Mouse (Mus musculus) midbrain, embryonic 12.5 days (tissue): ENCODE data around the gene Fabp7. TPM values are rescaled to one million over a fixed set of nuclear protein-coding genes. Genes with fewer than 3 reads are reported as not detected.

Experiments
- ATAC-seq: fragments of 200-750 bp; cut with Nextera tagmentation; 2 replicates; pipeline ENCODE4 v1.8.0; 2017; ENCODE audit warnings: low read depth, moderate TSS enrichment, moderate library complexity; ENCODE audit not compliant: low FRiP score
- H3K27ac ChIP-seq: fragments of 300-500 bp; sonication (generic); replicated peaks from 2 replicates; pipeline ENCODE4 v1.5.1; 2016; ENCODE audit warnings: mild to moderate bottlenecking
- H3K27me3 ChIP-seq: fragments of 300-500 bp; sonication (generic); 2 replicates; pipeline ENCODE4 v1.6.1; 2016; ENCODE audit warnings: mild to moderate bottlenecking
- H3K36me3 ChIP-seq: fragments of 300-500 bp; sonication (generic); 2 replicates; pipeline ENCODE4 v1.6.1; 2016
- H3K4me1 ChIP-seq: fragments of 300-500 bp; sonication (generic); 2 replicates; pipeline ENCODE4 v1.6.1; 2016
- H3K4me2 ChIP-seq: fragments of 300-500 bp; sonication (generic); replicated peaks from 2 replicates; pipeline ENCODE4 v1.6.1; 2016; ENCODE audit warnings: mild to moderate bottlenecking, moderate library complexity
- H3K4me3 ChIP-seq: fragments of 300-500 bp; sonication (generic); 2 replicates; pipeline ENCODE4 v1.5.1; 2016; ENCODE audit warnings: mild to moderate bottlenecking
- H3K9ac ChIP-seq: fragments of 300-500 bp; sonication (generic); replicated peaks from 2 replicates; pipeline ENCODE4 v1.6.1; 2016; ENCODE audit warnings: mild to moderate bottlenecking, moderate library complexity
- H3K9me3 ChIP-seq: fragments of 300-500 bp; sonication (generic); 2 replicates; pipeline ENCODE4 v1.6.1; 2016; ENCODE audit warnings: mild to moderate bottlenecking
- WGBS: fragments of 180-500 bp; shearing (Covaris S2); methylation state at CpG from one replicate; pipeline ENCODE4 v1.1.7; 2016; 5-methylcytosine and 5-hydroxymethylcytosine counted together
- polyA plus RNA-seq: library from polyadenylated mRNA; unstranded; fragments of >200 nt; fragmentation: Nextera tagmentation; extraction: Ambion mirVana; gene quantifications from 2 replicates; pipeline ENCODE4 v1.2.1, GENCODE M21; 2016

The Fabp7 gene
- polyA plus RNA-seq, 1 experiment from 2014 or later = 1,010 TPM

DNA sequence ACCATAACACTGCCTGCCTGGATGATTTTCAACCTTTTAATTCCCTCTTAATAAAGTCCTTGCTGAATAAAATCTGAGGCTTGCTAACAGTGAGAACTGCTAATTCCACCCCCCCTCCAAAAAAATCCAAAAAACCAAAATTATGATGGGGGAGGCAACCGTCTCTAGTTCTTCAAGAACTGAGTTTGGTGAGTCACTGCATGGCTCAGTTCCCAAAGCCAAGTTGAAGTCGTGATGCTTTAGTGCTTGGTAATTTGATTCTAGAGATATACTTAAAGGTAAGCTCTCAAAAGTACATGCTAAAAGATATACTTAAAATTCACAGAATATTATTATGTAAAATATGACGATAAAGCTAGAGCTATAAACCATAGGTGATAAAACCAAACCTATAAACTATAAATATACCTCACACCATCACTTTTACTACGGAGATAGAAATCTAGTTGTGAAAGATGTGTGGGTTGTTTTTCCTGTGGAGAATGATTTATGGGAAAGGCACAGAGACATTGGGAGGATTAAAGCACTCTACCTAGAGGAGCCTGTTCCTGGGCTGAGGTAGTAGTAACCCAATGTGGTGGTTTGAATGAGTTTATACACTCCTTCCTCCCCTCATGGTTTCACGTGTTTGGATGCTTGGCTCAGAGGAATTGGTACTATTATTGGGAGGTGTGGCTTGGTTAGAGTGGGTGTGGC, 27.6 kb downstream of the Fabp7 start:
- WGBS = 84% methylated on average over 5 of the region's 5 CpGs
- peaks cover 6% of the 10 kb centered on the region; the same call in 1 of the 2 replicates for H3K4me1 ChIP-seq
- H3K36me3 ChIP-seq = peaks cover 18% of the 10 kb centered on the region; the same call in 1 of the 2 replicates
- no peak for ATAC-seq
- no peak overlapping the region for H3K4me2 ChIP-seq
- no peak overlapping the region for H3K27ac ChIP-seq
- no peak overlapping the region for H3K9ac ChIP-seq
- H3K9me3 ChIP-seq = no peaks in the 10 kb centered on the region
- peaks cover 23% of the 10 kb centered on the region for H3K27me3 ChIP-seq
- H3K4me3 ChIP-seq = no peak overlapping the region

GRCm38 (mm10) chr10:57814295-57814694, 29.6 kb downstream of the Fabp7 start:
- no peak overlapping the region for H3K9ac ChIP-seq
- WGBS = 59% methylated on average over 2 of the region's 2 CpGs
- H3K4me1 ChIP-seq = peaks cover 6% of the 10 kb centered on the region; the same call in 1 of the 2 replicates
- peaks cover 15% of the 10 kb centered on the region; the same call in 1 of the 2 replicates for H3K36me3 ChIP-seq
- 0 out of 2 replicates have a peak, but pooled peaks have one; percentile 63 for ATAC-seq
- no peak overlapping the region for H3K4me2 ChIP-seq
- H3K4me3 ChIP-seq = no peak overlapping the region
- no peaks in the 10 kb centered on the region for H3K9me3 ChIP-seq
- H3K27ac ChIP-seq = no peak overlapping the region
- H3K27me3 ChIP-seq = peaks cover 38% of the 10 kb centered on the region

DNA sequence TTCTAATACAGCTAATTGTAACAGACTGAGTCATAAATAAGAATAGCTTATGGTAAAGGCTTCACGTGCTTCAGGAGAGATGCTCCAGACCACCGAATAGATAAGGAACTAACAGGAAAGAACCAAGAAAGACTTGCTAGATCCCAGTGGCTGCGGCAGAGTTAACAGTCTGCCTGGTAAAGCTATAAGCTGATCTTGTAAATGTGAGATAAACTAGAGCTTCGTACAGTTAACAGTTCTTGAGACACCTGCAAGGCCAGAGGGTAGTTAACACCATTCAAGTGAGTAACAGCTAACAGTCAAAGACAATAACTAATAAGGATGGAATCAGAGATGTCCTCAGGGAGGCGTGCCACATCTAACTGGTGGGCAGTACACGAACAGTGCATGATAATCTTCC, 31.2 kb downstream of the Fabp7 start:
- no peak for ATAC-seq
- no peaks in the 10 kb centered on the region for H3K9me3 ChIP-seq
- H3K27me3 ChIP-seq = peaks cover 50% of the 10 kb centered on the region
- H3K4me3 ChIP-seq = no peak overlapping the region
- 72% methylated on average over 6 of the region's 6 CpGs for WGBS
- no peak overlapping the region for H3K27ac ChIP-seq
- peaks cover 6% of the 10 kb centered on the region; the same call in 1 of the 2 replicates for H3K36me3 ChIP-seq
- peaks cover 6% of the 10 kb centered on the region; the same call in 1 of the 2 replicates for H3K4me1 ChIP-seq
- no peak overlapping the region for H3K9ac ChIP-seq
- no peak overlapping the region for H3K4me2 ChIP-seq

DNA sequence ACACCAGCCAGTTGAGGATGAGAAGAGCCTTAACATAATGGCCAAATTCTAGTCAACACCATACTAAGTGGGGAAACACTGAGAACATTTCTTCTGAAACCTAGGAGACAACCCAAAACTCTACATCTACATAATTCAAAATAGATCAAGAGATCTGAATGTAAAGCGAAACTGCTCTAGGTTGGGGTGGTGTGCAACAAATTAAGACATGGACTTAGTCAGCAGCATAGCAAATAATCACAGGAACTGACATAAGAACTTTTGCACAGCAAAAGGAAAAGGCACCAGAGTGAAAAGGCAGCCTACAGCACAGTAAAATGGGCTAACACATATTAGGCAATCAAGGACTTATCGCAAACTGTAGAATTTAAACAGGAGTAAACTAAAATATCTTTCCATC, 34.5 kb downstream of the Fabp7 start:
- no peaks in the 10 kb centered on the region for H3K36me3 ChIP-seq
- peaks cover 13% of the 10 kb centered on the region; the same call in 1 of the 2 replicates for H3K4me1 ChIP-seq
- H3K27ac ChIP-seq = no peak overlapping the region
- no peaks in the 10 kb centered on the region for H3K9me3 ChIP-seq
- H3K27me3 ChIP-seq = peaks cover 43% of the 10 kb centered on the region
- no peak overlapping the region for H3K4me2 ChIP-seq
- no peak overlapping the region for H3K4me3 ChIP-seq
- ATAC-seq = no peak
- WGBS = 98% methylated on average over 2 of the region's 2 CpGs
- H3K9ac ChIP-seq = no peak overlapping the region

GRCm38 (mm10) chr10:57822473-57822872, 37.8 kb downstream of the Fabp7 start:
- Histone ChIP-seq H3K4me3 (no peak overlapping the region), H3K27ac (peak overlapping the region; percentile 27; the same call in 1 of the 2 replicates), H3K9me3 (no peaks in the 10 kb centered on the region), H3K4me2 (no peak overlapping the region), H3K27me3 (peaks cover 51% of the 10 kb centered on the region), H3K4me1 (peaks cover 7% of the 10 kb centered on the region; the same call in 1 of the 2 replicates), H3K36me3 (no peaks in the 10 kb centered on the region), H3K9ac (no peak overlapping the region)
- WGBS = 8% methylated on average over 3 of the region's 3 CpGs
- peak; percentile 94 for ATAC-seq

GRCm38 (mm10) chr10:57828649-57829048, 44.0 kb downstream of the Fabp7 start:
- no peaks in the 10 kb centered on the region for H3K9me3 ChIP-seq
- H3K27ac ChIP-seq = no peak overlapping the region
- no peak overlapping the region for H3K4me2 ChIP-seq
- H3K4me3 ChIP-seq = no peak overlapping the region
- peak; percentile 88 for ATAC-seq
- H3K9ac ChIP-seq = no peak overlapping the region
- H3K36me3 ChIP-seq = no peaks in the 10 kb centered on the region
- peaks cover 55% of the 10 kb centered on the region for H3K27me3 ChIP-seq
- WGBS = 15% methylated on average over 5 of the region's 5 CpGs
- 0 out of 2 replicates have a peak, but pooled peaks cover 9% of the 10 kb centered on the region for H3K4me1 ChIP-seq

DNA sequence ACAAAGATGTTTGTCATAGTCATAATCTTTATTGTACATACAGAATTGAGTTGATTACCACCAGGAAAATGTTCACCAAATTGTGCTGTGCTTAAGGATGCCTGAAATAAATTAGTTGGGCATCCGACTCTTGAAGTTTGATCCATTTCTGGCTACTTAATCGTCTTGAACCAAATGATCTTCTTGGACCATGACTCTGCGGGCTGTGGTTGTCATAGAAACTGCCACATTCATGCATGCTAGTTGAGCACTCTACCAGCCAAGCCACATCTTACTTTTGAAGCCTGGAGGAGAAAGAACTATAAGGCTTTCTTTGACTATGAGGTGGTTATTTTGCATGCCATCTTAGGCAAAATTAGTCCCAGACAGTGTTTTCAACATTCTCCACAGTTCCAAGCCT, 44.9 kb downstream of the Fabp7 start:
- ATAC-seq = no peak
- Histone ChIP-seq H3K9me3 (no peaks in the 10 kb centered on the region), H3K4me3 (no peak overlapping the region), H3K27ac (no peak overlapping the region), H3K4me2 (no peak overlapping the region), H3K4me1 (0 out of 2 replicates have a peak, but pooled peaks cover 9% of the 10 kb centered on the region), H3K27me3 (peaks cover 62% of the 10 kb centered on the region), H3K36me3 (no peaks in the 10 kb centered on the region), H3K9ac (no peak overlapping the region)
- WGBS = 66% methylated on average over 3 of the region's 3 CpGs

DNA sequence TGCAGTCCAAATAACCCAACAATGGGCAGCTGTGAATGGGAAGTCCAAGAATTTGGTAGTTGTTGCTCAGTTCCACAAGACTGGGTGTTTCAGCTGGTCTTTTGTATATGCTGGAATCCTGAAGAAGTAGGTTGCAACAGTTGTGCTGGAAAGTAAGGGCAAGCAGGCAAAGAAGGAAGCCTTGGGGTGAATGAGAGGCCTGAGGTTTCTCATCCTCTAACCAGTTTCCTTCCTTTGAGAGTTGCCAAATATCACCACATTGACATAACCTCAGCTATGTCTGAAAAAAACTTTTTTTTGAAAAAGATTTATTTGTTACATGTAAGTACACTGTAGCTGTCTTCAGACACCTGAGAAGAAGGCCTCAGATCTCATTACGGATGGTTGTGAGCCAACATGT, 50.4 kb downstream of the Fabp7 start:
- no peak for ATAC-seq
- 95% methylated on average over 1 of the region's 1 CpGs for WGBS

DNA sequence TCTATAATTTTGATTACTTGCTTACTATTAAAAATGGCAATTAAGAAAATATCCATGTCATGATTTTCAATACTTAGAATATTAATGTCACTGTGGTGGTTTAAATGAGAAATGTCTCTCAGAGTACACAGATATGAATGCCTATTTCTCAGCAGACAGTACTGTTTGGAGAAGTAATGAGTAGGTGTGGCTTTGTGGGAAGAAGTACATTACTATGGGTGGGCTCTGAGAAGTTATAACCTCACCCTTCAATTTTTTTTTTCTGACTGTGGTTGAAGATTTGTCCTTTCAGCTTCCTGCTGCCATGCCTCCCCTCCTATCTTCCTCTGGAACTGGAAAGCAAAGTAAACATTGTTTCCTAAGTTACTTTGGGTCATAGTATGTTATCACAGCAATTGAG, 51.3 kb downstream of the Fabp7 start:
- Histone ChIP-seq H3K4me2 (no peak overlapping the region), H3K27ac (no peak overlapping the region), H3K4me1 (no peaks in the 10 kb centered on the region), H3K27me3 (peaks cover 24% of the 10 kb centered on the region), H3K4me3 (no peak overlapping the region), H3K36me3 (no peaks in the 10 kb centered on the region), H3K9me3 (no peaks in the 10 kb centered on the region), H3K9ac (no peak overlapping the region)
- ATAC-seq = no peak

More for the DNA sequence above, 50.4 kb downstream of the Fabp7 start:
- Histone ChIP-seq H3K36me3 (no peaks in the 10 kb centered on the region), H3K4me1 (no peaks in the 10 kb centered on the region), H3K4me3 (no peak overlapping the region), H3K9ac (no peak overlapping the region), H3K27ac (no peak overlapping the region), H3K9me3 (no peaks in the 10 kb centered on the region), H3K4me2 (no peak overlapping the region), H3K27me3 (peaks cover 32% of the 10 kb centered on the region)

Other genes starting within 250 kb of the Fabp7 start
- gene Pkib, start 152.9 kb upstream of the Fabp7 start, polyA plus RNA-seq = 9.8 and 10.2 TPM in 2 replicates
- gene Smpdl3a, start 9.5 kb downstream of the Fabp7 start, polyA plus RNA-seq = 8.3 and 10.1 TPM in 2 replicates